Mouse (Mus musculus): ENCODE measurements around the gene Ddc. TPM values are rescaled to one million over a fixed set of nuclear protein-coding genes. Genes with fewer than 3 reads are reported as not detected.

The Ddc gene
- polyA plus RNA-seq, 1 experiment from 2014 or later: 9.7 TPM

DNA sequence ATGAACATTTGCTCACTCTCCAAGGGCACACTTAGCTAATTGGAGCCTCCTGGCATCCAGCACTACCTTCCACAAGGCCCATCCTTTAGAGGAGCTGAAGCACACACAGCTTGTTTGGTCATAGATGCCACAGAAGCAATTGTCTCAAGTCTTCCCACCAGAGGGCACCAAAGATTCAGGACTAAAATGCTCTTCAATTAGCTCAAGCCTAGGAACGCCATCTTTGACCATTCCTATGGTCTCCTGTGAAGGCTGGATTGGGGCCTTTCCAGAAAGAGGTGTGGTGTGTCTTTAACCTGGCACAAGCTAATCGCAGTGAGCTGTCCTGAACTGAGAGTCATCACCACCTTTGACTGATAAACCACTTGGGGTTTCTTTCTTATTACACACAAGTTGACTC is 77.7 kb downstream of the Ddc start:
- WGBS (ENCODE audit: insufficient replicate concordance): 3% methylated on average over 2 of the region's 2 CpGs
- H3K27me3 ChIP-seq: no peaks in the 10 kb centered on the region
- peaks cover 77% of the 10 kb centered on the region for H3K4me1 ChIP-seq (replicated peaks)
- DNase-seq (peak; percentile 72), ATAC-seq (ENCODE audit: low read depth) (peak; percentile 27)
- 0 out of 2 replicates have a peak overlapping the region, but pooled peaks have one; percentile 26 for H3K9ac ChIP-seq
- H3K4me2 ChIP-seq: no peak overlapping the region
- no peaks in the 10 kb centered on the region for H3K9me3 ChIP-seq (replicated peaks)
- H3K4me3 ChIP-seq (replicated peaks): no peak overlapping the region
- no peaks in the 10 kb centered on the region for H3K36me3 ChIP-seq
- peak overlapping the region; percentile 88 for H3K27ac ChIP-seq

GRCm38 (mm10) chr11:11819206-11819605 is 78.7 kb downstream of the Ddc start:
- Histone ChIP-seq H3K4me1 (replicated peaks) (peaks cover 77% of the 10 kb centered on the region), H3K9me3 (replicated peaks) (no peaks in the 10 kb centered on the region), H3K9ac (no peak overlapping the region), H3K36me3 (no peaks in the 10 kb centered on the region), H3K4me2 (no peak overlapping the region), H3K4me3 (replicated peaks) (no peak overlapping the region), H3K27ac (peak overlapping the region; percentile 63), H3K27me3 (no peaks in the 10 kb centered on the region)
- no peak for DNase-seq
- ATAC-seq (ENCODE audit: low read depth): no peak
- 80% methylated on average over 5 of the region's 5 CpGs for WGBS (ENCODE audit: insufficient replicate concordance)

DNA sequence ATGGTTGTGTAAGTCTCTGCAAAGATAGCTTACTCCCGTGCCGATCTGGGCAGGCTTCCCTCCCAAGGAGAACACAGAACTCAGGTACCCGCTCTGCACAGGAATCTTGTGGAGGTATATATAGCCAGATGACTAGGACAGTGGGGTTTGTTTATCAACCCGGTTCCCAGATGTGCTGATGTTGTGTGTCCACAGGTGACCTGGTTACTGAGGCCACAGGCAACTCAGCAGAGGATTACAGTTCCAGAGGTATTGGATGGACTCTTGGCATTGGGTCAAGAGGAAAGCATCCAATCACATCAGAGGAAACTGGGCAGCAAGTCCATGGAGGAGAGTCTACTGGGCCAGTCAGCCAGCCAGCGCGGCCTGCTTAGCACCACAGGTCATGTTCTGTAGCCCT is 79.1 kb downstream of the Ddc start:
- peaks cover 77% of the 10 kb centered on the region for H3K4me1 ChIP-seq (replicated peaks)
- ATAC-seq (ENCODE audit: low read depth) (no peak), DNase-seq (no peak)
- H3K27ac ChIP-seq: peak overlapping the region; percentile 63
- 84% methylated on average over 6 of the region's 6 CpGs for WGBS (ENCODE audit: insufficient replicate concordance)
- no peak overlapping the region for H3K4me3 ChIP-seq (replicated peaks)
- H3K9ac ChIP-seq: no peak overlapping the region
- H3K9me3 ChIP-seq (replicated peaks): no peaks in the 10 kb centered on the region
- no peaks in the 10 kb centered on the region for H3K36me3 ChIP-seq
- no peaks in the 10 kb centered on the region for H3K27me3 ChIP-seq
- no peak overlapping the region for H3K4me2 ChIP-seq

- Histone ChIP-seq H3K9ac (peak overlapping the region; percentile 72), H3K27me3 (no peaks in the 10 kb centered on the region), H3K36me3 (no peaks in the 10 kb centered on the region), H3K27ac (peak overlapping the region; percentile 96), H3K4me1 (replicated peaks) (peaks cover 68% of the 10 kb centered on the region), H3K9me3 (replicated peaks) (no peaks in the 10 kb centered on the region), H3K4me3 (replicated peaks) (peak overlapping the region; percentile 33), H3K4me2 (peak overlapping the region; percentile 70)
- 12% methylated on average over 3 of the region's 3 CpGs for WGBS (ENCODE audit: insufficient replicate concordance)
- DNase-seq: peak; percentile 76
- ATAC-seq (ENCODE audit: low read depth): peak; percentile 91
Measured at GRCm38 (mm10) chr11:11815737-11816136, 82.2 kb downstream of the Ddc start.

DNA sequence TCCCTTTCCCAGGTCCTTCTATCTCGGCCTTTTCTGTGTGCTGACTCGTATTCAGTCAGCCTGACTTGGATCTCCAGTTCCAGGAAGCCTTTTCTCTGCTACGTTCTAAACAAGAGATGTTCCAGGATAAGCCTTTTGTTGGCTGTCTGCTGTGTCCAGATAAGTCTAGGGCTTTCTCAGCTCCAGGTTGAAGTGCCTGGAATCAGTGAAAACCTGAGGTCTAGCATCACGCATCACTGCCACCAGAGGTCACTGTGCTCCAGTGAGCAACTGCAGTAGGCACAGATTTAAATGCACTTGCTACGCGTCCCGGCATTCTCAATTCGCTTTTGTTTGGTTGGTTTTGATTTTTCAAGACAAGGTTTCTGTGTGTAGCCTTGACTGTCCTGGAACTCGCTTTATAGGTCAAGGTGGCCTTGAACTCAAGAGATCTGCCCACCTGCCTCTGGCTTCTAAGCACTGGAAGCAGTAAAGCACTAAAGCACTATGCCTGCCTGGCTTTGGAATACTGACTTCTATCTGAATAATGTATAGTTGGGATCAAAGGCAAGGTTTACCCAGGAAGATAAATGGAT is 86.0 kb downstream of the Ddc start:
- ATAC-seq (ENCODE audit: low read depth): peak; percentile 52
- no peak overlapping the region for H3K4me3 ChIP-seq (replicated peaks)

GRCm38 (mm10) chr11:11809404-11810175 is 88.4 kb downstream of the Ddc start:
- no peak for DNase-seq

More for the DNA sequence above, 86.0 kb downstream of the Ddc start:
- Histone ChIP-seq H3K4me1 (replicated peaks) (peaks cover 79% of the 10 kb centered on the region), H3K27me3 (no peaks in the 10 kb centered on the region), H3K27ac (peak overlapping the region; percentile 65), H3K4me2 (peak overlapping the region; percentile 45), H3K36me3 (no peaks in the 10 kb centered on the region), H3K9me3 (replicated peaks) (no peaks in the 10 kb centered on the region), H3K9ac (peak overlapping the region; percentile 44; the same call in 1 of the 2 replicates)
- 6% methylated on average over 9 of the region's 9 CpGs for WGBS (ENCODE audit: insufficient replicate concordance)
- peak; percentile 87 for DNase-seq

DNA sequence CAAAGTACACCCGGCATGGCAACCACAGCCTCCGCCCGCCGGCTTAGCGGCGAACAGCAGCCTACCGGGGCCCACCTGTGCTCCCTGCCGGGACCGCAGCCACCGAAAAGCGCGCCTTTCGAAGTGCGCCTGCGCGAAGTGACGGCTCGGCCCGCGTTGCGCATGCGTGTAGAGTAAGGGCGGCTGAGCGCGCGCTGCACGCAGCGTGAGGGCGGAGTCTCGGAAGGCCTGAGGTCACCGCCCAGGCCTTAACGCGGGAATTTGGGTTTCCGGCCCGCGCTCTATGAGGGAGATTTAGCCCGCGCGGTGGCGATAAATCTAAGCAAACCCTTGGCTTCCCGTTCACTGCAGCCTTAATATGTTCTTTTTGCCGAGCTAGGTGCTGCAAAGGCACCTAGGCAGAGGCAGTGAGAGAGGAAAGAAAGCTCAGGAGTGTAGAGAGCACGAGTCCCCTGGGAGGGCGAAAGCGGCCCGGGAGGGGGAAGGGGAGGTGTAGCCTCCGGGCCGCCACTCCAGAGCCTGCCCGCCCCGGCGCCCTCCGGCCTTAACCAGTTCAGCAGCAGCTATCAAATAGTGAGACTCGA is 89.0 kb downstream of the Ddc start, which contains the start of gene Fignl1:
Gene Fignl1 (minus strand): TSS at position 143 of the 584 bp plus-strand sequence.
- under 1% methylated on average over 53 of the region's 53 CpGs for WGBS (ENCODE audit: insufficient replicate concordance)
- Histone ChIP-seq H3K4me1 (replicated peaks) (peaks cover 73% of the 10 kb centered on the region), H3K9ac (peak within 1 kb of the TSS; percentile 93), H3K4me2 (peak within 1 kb of the TSS; percentile 88), H3K27me3 (no peaks in the 10 kb centered on the region), H3K36me3 (peaks cover 26% of the 10 kb centered on the region), H3K9me3 (replicated peaks) (no peaks in the 10 kb centered on the region), H3K4me3 (replicated peaks) (peak within 1 kb of the TSS; percentile 85), H3K27ac (peak within 1 kb of the TSS; percentile 94)
- ATAC-seq (ENCODE audit: low read depth) (peak; percentile 94), DNase-seq (peak; percentile 96)

More at GRCm38 (mm10) chr11:11809404-11810175, 88.4 kb downstream of the Ddc start:
- Histone ChIP-seq H3K9ac (peak overlapping the region; percentile 93), H3K4me2 (peak overlapping the region; percentile 88), H3K4me3 (replicated peaks) (peak overlapping the region; percentile 85), H3K4me1 (replicated peaks) (peaks cover 73% of the 10 kb centered on the region), H3K27ac (peak overlapping the region; percentile 94), H3K27me3 (no peaks in the 10 kb centered on the region), H3K9me3 (replicated peaks) (no peaks in the 10 kb centered on the region), H3K36me3 (peaks cover 19% of the 10 kb centered on the region)
- ATAC-seq (ENCODE audit: low read depth): no peak
- WGBS (ENCODE audit: insufficient replicate concordance): 18% methylated on average over 11 of the region's 11 CpGs

DNA sequence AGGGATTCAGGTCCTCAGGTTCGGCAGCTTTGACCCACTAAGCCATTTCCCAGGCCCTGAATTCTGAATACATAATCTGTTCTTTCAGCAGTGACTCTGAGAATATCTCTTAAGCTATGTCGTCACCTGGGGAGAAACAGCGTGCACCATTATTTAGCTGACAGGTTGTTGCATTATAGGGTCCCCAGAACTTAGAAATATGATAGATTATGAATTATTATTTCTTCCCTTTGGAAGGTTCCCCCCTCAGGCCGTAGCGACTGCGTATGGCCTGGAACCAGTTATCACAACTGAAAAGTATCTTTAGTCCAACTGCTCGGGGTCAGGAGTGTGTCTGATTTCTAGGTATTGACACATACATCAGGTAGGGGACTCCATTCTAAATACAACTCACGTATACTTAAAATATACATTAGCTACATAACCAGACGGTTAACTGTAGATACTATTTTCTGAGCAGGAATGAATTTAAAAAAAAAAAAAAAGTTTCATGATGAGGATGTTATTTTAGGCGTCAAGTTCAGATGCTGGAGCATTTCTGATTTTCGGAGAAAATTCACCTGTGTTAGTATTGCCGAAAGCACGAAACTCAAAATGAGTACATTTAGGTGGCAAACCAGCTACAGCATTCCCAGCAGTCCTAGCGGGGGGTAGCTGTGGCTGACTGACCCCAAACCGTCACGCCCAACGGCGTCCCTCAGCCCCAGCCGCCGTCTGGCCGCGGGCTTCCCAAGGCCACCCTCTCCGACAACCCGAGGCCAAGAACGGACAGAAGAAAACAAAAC is 89.7 kb downstream of the Ddc start:
- Histone ChIP-seq H3K9me3 (replicated peaks) (no peaks in the 10 kb centered on the region), H3K4me1 (replicated peaks) (peaks cover 76% of the 10 kb centered on the region), H3K36me3 (peaks cover 33% of the 10 kb centered on the region), H3K9ac (peak overlapping the region; percentile 93), H3K4me3 (replicated peaks) (peak overlapping the region; percentile 85), H3K27ac (peak overlapping the region; percentile 92), H3K27me3 (no peaks in the 10 kb centered on the region), H3K4me2 (peak overlapping the region; percentile 88)
- DNase-seq: no peak
- ATAC-seq (ENCODE audit: low read depth): peak; percentile 76
- 3% methylated on average over 25 of the region's 25 CpGs for WGBS (ENCODE audit: insufficient replicate concordance)

DNA sequence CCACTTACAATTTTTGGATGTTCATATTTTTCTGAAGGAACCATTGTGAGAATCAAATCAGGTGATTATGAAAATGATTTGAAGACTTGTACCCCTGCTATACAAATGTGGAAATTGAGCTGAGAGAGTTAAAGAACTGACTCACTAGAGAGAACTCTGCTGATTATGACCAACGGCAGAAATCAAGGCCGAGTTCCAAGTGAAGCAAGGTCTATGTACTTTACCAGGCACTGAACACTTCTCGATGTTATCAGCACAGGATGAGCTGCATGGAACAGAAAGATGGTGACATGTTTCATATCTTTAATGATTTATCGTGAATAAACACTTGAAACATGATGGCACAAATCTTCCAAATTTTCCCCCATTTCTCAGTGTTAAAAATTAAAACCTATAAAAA is 92.0 kb downstream of the Ddc start:
- ATAC-seq (ENCODE audit: low read depth): no peak
- peaks cover 54% of the 10 kb centered on the region for H3K36me3 ChIP-seq
- H3K4me3 ChIP-seq (replicated peaks): no peak overlapping the region
- H3K27ac ChIP-seq: no peak overlapping the region
- peak overlapping the region; percentile 33; the same call in 1 of the 2 replicates for H3K4me2 ChIP-seq
- H3K4me1 ChIP-seq (replicated peaks): peaks cover 77% of the 10 kb centered on the region
- WGBS (ENCODE audit: insufficient replicate concordance): 73% methylated on average over 4 of the region's 4 CpGs
- H3K27me3 ChIP-seq: no peaks in the 10 kb centered on the region
- no peak for DNase-seq
- H3K9me3 ChIP-seq (replicated peaks): no peaks in the 10 kb centered on the region
- H3K9ac ChIP-seq: no peak overlapping the region

DNA sequence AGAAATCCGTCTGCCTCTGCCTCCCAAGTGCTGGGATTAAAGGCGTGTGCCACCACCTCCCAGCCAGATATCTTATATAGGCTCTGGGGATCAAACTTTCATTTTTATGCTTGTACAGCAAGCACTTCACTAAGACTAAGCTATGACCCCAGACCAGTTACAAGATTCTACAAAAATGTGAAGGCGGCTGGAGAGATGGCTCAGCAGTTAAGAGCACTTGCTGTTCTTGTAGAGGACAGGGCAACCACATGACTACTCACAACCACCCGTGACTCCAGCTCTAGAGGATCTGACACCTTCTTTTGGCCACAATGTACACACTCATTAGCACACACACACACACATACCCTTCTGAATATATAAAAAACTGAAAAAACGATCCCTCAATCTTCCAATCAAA is 93.5 kb downstream of the Ddc start:
- Histone ChIP-seq H3K4me3 (replicated peaks) (no peak overlapping the region), H3K4me1 (replicated peaks) (peaks cover 65% of the 10 kb centered on the region), H3K36me3 (peaks cover 68% of the 10 kb centered on the region), H3K9ac (0 out of 2 replicates have a peak overlapping the region, but pooled peaks have one; percentile 2), H3K27me3 (no peaks in the 10 kb centered on the region), H3K27ac (no peak overlapping the region), H3K9me3 (replicated peaks) (no peaks in the 10 kb centered on the region), H3K4me2 (no peak overlapping the region)
- WGBS (ENCODE audit: insufficient replicate concordance): 81% methylated on average over 5 of the region's 5 CpGs
- DNase-seq: no peak
- ATAC-seq (ENCODE audit: low read depth): no peak
